In the genomic region with DNA sequence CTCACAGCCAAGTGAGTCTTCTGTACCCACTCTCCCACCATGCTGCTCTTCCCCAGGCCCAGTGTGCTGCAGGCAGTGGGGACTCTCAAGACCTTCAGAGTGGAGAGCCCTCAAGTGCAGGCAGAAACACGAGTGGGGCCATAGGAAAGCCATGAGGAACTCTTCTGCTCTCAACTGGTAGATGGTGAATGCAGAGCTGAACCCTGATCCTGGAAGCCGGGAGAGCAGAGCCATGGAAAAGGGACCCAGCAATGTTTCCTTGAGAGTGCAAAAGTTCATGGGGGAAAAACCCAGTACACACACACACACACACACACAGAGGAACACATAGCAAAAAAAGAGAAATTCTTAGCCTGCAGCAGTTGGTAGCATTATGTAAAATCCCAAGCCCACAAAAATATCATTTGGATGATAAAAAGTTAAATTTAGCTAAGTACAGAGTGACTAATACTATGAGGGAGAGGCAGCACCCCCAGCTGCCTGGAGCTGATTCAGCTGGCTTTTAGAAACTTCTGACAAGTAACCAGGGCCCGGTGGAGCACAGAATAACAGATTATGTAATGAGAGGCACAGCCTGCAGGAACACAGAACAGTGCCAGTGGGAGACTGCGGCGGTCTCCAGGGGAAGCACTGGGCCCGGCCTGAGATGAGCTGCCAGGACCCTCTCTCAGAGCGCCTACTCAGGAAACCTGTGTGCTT, we compare ENCODE assay signal across 7 mouse cellular contexts. TPM values are rescaled to one million over a fixed set of nuclear protein-coding genes. Genes with fewer than 3 reads are reported as not detected.
DNase-seq lines count a peak whose midpoint lies in the region; ATAC-seq lines count a peak whose summit lies in the region.

No protein-coding gene starts in this region.

- no peak for ATAC-seq in erythroblast, adult 5-6 weeks (replicated peaks; ENCODE audit: low FRiP score, poor library complexity, severe bottlenecking)

- intact Hi-C loops in heart, postnatal 10 days (cut with DNase I) = no loop called here

- DNase-seq in urinary bladder, postnatal 14 days (ENCODE audit: low spot score) = peak; percentile 83
- no peak for DNase-seq in urinary bladder, postnatal 10 days (ENCODE audit: low spot score)
- peak; percentile 93 for DNase-seq in fibroblast of lung, adult 2 months (ENCODE audit: low read depth)
- peak; percentile 90 to 91 for DNase-seq in heart, postnatal 10 days
- DNase-seq in left cerebral cortex, adult 11 months (ENCODE audit: low spot score) = peak; percentile 92
- peak; percentile 86 to 91 for DNase-seq in right cerebral cortex, adult 2 months (ENCODE audit: low spot score in 2 of 2)

RNA-seq across cellular contexts. Expression of a gene that starts 28.4 kb away (rescaled TPM):
- 10 to 100 TPM; 54.2 to 58.3 TPM for total RNA-seq in heart, postnatal 10 days (2021)
- total RNA-seq in erythroblast, adult 5-6 weeks (2015; ENCODE audit: low replicate concordance) = 0.42 and 1.9 TPM in 2 replicates
- total RNA-seq in erythroblast, adult 5-6 weeks (2017; ENCODE audit: low replicate concordance) = 0.28 and 1.0 TPM in 2 replicates

Comparison
In these comparisons a context has a peak if more than half of its experiments do, and no peak if none do; other contexts are left out.
1. RNA of a gene that starts 28.4 kb away (total RNA-seq): 54.2 to 58.3 TPM in heart, postnatal 10 days; 0.28 to 1.9 TPM in erythroblast, adult 5-6 weeks; every median in the first group is over 10 times any median in the second.